Mouse (Mus musculus) heart, adult 11 months (tissue): Measurements from ENCODE around the gene Tmem129.

Experiments used
- DNase-seq: peaks from one replicate; pipeline ENCODE4 v3.0.0; 2022

The Tmem129 gene

DNA sequence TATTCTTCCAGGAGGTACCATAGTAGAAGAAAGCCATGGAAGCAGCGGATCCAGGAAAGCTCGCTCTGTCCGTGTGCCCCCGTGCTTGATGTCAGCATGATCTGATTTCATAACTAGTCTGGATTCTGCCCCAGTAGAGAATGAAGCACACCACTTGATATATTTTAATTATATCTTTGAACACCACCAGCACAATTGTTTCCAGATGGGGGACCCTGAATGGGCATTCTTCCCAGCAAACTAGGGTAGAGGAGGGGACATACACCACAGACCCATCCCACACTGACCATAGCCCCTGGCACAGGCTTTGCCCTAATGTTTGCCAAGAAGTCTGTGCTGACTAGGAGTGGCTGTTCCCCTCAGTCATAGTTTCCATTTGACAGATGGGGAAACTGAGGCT, 26.7 kb upstream of the Tmem129 start:
- DNase-seq = no peak

DNA sequence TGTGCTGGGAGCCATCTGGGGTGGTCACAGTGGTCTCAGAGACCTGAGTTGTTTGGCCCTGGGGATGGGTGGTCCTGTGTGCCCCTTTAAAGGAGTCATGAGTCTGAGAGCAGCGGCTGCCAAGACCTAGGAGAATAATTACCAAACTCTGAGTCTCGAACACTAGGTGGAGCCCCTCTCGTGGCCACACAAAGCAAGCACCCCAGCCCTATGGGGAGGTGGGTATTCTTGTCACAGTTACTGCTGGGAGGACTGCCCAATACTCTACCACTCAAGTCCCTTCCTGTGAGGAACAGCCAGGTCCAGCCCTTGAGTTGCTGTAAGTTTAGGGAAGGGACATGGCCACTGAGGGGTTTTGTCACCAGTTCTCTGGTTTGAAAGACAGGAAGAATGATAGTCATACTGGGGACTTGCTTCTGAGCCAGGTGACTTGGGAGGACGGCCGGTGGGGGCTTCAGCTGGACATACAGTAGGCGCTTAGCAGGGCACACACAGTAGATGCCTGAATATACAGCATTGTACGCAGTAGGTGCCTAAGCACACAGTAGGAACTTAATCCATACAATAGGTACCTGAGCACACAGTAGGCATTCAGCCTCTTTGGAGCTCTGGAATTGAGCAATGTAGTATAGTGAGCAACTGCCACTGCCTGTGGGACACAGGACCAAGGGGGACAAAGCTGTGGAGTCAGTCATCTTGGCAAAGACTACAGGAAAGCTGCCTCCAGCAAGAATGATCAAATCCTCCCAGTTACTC, 25.9 kb upstream of the Tmem129 start:
- DNase-seq = no peak

DNA sequence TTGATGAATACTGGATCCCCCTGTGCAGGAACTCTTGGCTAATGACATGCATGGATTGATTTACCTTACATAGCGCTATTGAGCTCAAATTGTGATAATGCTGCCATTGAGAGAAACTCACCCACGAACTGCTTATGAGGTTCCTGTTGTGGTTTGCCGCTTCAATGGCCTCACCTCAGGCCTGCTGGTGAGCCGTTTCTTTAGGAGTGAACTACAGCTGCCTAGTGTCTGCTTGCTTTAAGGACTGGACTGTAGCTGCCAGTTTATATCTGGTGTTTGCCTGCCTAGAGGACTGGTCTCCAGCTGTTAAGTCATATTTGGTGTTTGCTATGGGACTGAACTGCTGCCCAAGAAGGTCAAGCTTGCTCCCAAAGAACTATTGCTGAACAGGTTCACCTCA, 24.7 kb upstream of the Tmem129 start:
- no peak for DNase-seq

GRCm38 (mm10) chr5:33681611-33682388, 23.6 kb upstream of the Tmem129 start:
- DNase-seq = no peak

- DNase-seq = peak; percentile 93
These were observed 22.8 kb upstream of the Tmem129 start for GRCm38 (mm10) chr5:33681044-33681443.

DNA sequence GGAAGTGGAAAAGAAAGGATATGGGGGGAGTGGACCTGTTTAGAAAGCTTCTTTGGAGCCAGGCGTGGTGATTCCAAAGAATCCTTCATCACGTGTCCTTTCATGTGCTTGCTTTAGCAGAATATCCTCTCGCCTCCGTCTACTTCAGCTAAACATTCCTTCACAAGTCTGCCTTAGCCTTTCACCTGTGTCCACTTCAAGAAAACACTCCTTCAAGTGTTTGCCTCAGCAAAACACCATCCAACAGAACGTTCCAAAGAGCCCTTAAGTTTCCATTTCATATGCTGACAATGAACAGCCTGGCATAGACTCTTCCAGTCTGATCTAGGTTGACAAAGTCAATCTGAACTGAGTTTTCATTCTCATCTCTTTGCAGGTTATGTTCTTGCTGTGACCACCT, 20.0 kb upstream of the Tmem129 start:
- DNase-seq = no peak

DNA sequence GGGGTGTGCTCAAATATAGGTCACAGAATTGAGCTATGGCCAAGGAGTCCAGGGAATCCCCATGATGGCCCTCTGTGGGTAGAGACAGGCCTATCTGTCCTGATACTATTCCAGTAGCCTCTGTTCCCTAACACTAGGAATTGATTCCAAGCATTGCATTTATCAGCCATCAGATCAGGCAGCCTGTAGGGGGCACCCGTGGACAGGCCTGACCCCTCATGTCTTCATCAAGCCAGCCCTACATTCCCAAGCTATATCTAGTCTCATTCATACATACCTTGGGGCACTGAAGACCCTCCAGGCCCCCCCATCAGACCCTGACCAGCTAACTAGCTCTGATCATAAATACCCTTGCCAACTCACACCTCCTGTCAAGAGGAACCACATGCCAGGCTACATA, 17.7 kb upstream of the Tmem129 start:
- DNase-seq = no peak

DNA sequence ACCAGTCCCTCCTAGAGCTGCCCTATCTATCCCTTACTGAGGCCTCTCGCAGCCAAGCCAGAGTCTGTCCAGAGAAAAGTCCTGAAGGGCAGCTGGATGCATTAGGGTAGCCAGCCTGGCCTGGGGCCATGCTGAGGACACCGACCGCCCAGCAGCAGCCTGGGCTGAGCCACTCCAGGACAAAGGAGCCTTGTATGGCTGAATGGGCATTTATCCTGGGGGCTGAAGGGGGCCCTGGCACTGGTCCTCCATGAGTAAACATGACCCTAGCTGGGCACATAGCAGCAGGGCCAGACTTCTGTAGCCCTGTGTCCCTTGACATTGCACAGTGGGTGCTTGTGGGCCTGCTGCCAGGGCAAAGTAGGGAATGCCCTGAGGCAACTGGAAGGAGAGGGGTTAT, 16.2 kb upstream of the Tmem129 start:
- DNase-seq = peak; percentile 92

GRCm38 (mm10) chr5:33671659-33672058, 13.4 kb upstream of the Tmem129 start:
- DNase-seq = no peak

GRCm38 (mm10) chr5:33668223-33668622, 10.0 kb upstream of the Tmem129 start:
- no peak for DNase-seq

GRCm38 (mm10) chr5:33658664-33659050, 441 bp upstream of the Tmem129 start:
- DNase-seq = no peak

DNA sequence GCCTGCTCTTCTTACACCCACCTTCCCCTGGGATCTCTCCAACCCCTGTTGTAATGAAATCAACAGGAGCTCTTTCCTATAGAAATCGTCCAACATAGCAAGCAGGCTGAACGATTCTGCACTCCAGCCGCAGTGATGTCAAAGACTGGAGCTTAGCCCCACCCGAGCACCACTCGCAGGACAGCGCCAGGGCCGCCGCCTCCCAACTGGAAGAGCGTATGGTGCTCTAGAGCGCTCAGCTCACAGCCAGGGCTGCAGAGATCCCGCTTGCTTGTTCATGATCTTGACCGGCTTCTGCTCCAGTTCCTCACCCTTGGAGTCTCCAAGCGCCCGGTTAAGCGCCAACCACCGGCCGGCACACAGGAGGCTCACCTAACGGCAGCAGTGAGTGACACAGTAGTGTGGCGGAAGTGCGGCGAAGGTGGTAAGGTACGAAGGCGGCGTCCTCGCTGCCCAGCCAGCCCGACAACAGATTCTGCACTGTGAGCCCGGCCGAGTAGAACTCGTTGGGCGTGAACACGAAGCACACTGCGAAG, 897 bp downstream of the Tmem129 start:
- DNase-seq = no peak

DNA sequence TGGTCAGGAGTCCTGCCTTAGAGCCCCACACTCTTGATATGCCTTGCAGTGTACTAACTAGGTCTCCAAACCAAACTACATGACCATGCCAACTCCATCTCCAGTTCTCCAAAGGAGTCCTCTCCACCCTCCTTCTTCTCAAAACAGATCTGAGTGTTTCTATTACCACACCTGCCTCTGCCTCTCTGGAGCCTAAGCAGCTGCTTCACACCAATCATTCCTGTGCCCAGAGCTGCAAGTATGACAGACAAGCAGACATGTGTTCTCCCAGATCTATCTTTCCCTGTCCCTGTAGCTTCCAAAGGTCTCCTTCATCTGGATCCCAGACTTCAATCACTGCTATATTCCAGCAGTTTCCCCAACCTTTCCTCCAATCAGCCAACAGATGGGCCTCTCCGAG, 1.5 kb downstream of the Tmem129 start:
- DNase-seq = no peak

DNA sequence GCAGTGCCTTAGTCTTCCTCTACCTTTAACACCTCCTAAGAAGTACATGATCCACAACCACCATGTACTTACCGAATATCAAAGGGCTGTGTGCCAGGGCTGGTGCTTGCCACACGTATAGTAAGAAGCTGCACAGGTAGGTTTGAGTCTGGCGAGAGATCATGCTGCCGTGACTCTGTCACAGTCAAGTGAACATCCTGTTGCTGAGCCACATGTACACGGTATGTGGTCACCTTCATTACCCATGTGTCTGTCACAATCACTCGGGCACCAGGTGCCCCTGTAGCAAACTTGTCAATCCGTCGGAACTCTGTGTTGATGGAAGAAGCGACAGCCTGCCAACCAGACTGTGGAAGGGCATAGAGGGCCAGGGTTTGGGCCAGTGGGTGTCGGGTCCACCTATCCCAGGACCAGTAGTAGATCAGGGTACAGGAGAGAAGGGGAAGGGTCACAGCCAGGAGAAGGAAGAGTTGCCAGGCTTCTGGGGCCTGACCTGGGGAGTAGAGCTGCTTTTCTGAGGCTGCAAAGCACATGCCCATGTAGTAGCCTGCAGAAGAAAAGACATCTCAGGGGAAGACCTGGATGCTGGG, 2.9 kb downstream of the Tmem129 start:
- DNase-seq = no peak

- DNase-seq = peak; percentile 93
These were observed 3.8 kb downstream of the Tmem129 start for GRCm38 (mm10) chr5:33654424-33654823.

GRCm38 (mm10) chr5:33652783-33653173, 5.4 kb downstream of the Tmem129 start:
- no peak for DNase-seq

GRCm38 (mm10) chr5:33651921-33652782, 6.1 kb downstream of the Tmem129 start, which contains the start of gene Slbp:
TSS of gene Slbp (minus strand) at chr5:33652574.
- peak; percentile 100 for DNase-seq

GRCm38 (mm10) chr5:33651541-33651920, 6.7 kb downstream of the Tmem129 start:
- DNase-seq = no peak

DNA sequence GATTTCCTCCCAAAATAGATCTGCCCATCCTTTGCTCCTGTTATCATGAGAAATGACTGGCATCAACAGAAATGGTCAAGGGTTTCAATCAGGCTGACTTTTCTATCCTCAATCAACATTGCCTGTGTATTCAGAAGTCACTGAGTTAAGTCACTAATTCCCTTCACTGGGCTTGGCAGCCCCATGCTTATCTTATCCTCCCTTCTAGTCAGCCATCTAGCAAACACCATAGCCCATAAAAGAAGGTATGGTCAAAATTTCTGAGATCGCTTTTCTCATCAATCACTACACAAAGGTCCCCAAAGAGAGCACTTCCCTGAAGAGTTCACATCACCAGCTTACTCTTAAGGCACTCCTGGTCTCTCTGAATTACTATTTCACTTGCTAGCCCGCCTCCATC, 7.2 kb downstream of the Tmem129 start:
- no peak for DNase-seq

GRCm38 (mm10) chr5:33640652-33641051, 17.6 kb downstream of the Tmem129 start:
- peak; percentile 92 for DNase-seq

GRCm38 (mm10) chr5:33638826-33639225, 19.4 kb downstream of the Tmem129 start:
- peak; percentile 90 for DNase-seq

DNA sequence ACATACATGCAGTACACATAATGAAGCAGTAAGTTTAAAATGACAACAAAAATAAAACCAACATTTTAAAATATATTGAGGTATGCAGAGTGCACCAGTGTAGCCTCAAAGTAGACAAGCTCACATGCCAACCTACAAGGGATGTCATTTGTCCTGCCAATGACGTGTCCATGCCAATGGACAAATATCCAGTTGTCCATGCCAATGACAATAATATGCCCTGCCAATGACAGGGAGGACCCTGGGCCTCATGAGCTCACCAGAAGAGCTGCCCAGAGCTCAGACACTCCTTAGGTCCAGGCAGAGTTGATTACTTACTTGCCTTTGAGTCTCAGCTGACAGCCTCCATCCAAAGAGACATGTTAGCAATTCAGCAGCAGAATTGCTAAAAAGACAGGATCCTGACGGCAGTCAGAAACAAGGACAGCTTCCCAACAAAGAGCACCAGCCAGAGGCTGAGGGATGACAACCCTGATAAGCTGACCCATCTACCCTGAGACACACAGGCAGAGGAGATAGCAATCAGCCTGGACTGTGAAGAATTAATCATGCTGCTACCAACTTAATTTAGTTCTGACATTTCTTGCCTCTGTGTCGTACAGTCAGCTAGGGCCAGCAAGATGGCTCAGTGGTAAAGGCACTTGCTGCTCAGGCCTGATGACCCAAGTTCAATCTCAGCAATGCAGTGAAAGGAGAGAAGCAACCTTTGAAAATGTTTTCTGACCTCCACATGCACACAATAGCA, 20.4 kb downstream of the Tmem129 start:
- peak; percentile 83 for DNase-seq
